Mouse (Mus musculus) MEL (cell line): ENCODE measurements around the gene Gm10031. TPM values are rescaled to one million over a fixed set of nuclear protein-coding genes. Genes with fewer than 3 reads are reported as not detected.
A peak's percentile ranks its signal among the peaks of the same experiment; 100 is the strongest.

Experiments
- DNase-seq: peaks from one replicate; pipeline ENCODE4 v3.0.0; 2011; ENCODE audit warnings: low read depth, low spot score
- H3K27ac ChIP-seq: 2 replicates; pipeline ENCODE4 v1.5.1; 2012; ENCODE audit warnings: low read depth, mild to moderate bottlenecking, control low read depth, low read length, moderate library complexity; ENCODE audit not compliant: control insufficient read depth
- H3K27me3 ChIP-seq, 2 experiments: fragments of 150-350 bp in 1 of 2; sonication (generic) in 1 of 2; 2 replicates each; pipeline ENCODE4 v1.6.1; 2012; ENCODE audit warnings: low read length in 2 of 2, mild to moderate bottlenecking in 2 of 2, improper control_type of control experiment in 1 of 2, moderate library complexity in 1 of 2; ENCODE audit not compliant: insufficient read depth in 2 of 2, control insufficient read depth in 1 of 2
- H3K36me3 ChIP-seq, 2 experiments: 2 replicates each; pipeline ENCODE4 v1.6.1; 2012 to 2014; ENCODE audit warnings: low read length in 2 of 2, improper control_type of control experiment in 1 of 2, inconsistent platforms in 1 of 2, mild to moderate bottlenecking in 1 of 2; ENCODE audit not compliant: insufficient read depth in 2 of 2, control insufficient read depth in 1 of 2
- H3K4me1 ChIP-seq, 2 experiments: fragments of 150-350 bp in 1 of 2; sonication (generic) in 1 of 2; 2 replicates each; pipeline ENCODE4 v1.6.1; 2012; ENCODE audit warnings: low read length in 2 of 2, improper control_type of control experiment in 1 of 2, mild to moderate bottlenecking in 1 of 2; ENCODE audit not compliant: insufficient read depth in 2 of 2, control insufficient read depth in 1 of 2
- H3K4me3 ChIP-seq, 2 experiments: fragments of 150-350 bp in 1 of 2; sonication (generic) in 1 of 2; 2 replicates each; pipeline ENCODE4 v1.5.1; 2012; ENCODE audit warnings: low read depth in 2 of 2, low read length in 2 of 2, mild to moderate bottlenecking in 2 of 2, moderate library complexity in 2 of 2, control low read depth in 1 of 2, improper control_type of control experiment in 1 of 2; ENCODE audit not compliant: control insufficient read depth in 1 of 2, insufficient read depth in 1 of 2
- H3K79me2 ChIP-seq: 2 replicates; pipeline ENCODE4 v1.6.1; 2012; ENCODE audit warnings: mild to moderate bottlenecking, low read length, moderate library complexity; ENCODE audit not compliant: control insufficient read depth, poor library complexity, insufficient read depth
- H3K9ac ChIP-seq: 2 replicates; pipeline ENCODE4 v1.6.1; 2012; ENCODE audit warnings: low read depth, mild to moderate bottlenecking, control low read depth, low read length, moderate library complexity; ENCODE audit not compliant: control insufficient read depth, poor library complexity, severe bottlenecking
- H3K9me3 ChIP-seq: fragments of 150-350 bp; sonication (generic); replicated peaks from 2 replicates; pipeline ENCODE4 v1.6.1; 2012; ENCODE audit warnings: mild to moderate bottlenecking, low read length, improper control_type of control experiment, moderate library complexity; ENCODE audit not compliant: insufficient read depth
- CHD2 ChIP-seq: IDR thresholded peaks from 2 replicates; pipeline ENCODE4 v1.6.1; 2011; ENCODE audit warnings: low read length, improper control_type of control experiment
- CTCF ChIP-seq, 3 experiments: IDR thresholded peaks in 2 of 3; conservative IDR thresholded peaks in 1 of 3; 2 replicates each; pipeline ENCODE4 v1.5.1; 2011 to 2012; ENCODE audit warnings: low read length in 3 of 3, low read depth in 2 of 3, mild to moderate bottlenecking in 2 of 3, improper control_type of control experiment in 1 of 3, inconsistent platforms in 1 of 3, mixed read lengths in 1 of 3, moderate library complexity in 1 of 3; ENCODE audit not compliant: control insufficient read depth in 1 of 3, insufficient read depth in 1 of 3, poor library complexity in 1 of 3, severe bottlenecking in 1 of 3
- ELF1 ChIP-seq: IDR thresholded peaks from 2 replicates; pipeline ENCODE4 v1.6.1; 2014; ENCODE audit warnings: low read depth, mild to moderate bottlenecking, inconsistent platforms, low read length, improper control_type of control experiment, moderate library complexity
- GABPA ChIP-seq: IDR thresholded peaks from 2 replicates; pipeline ENCODE4 v1.6.1; 2012; ENCODE audit warnings: low read depth, mild to moderate bottlenecking, inconsistent platforms, low read length, improper control_type of control experiment, moderate library complexity
- GATA1 ChIP-seq: IDR thresholded peaks from 2 replicates; pipeline ENCODE4 v1.6.1; 2011; ENCODE audit warnings: low read depth, low read length, improper control_type of control experiment
- JUND ChIP-seq: IDR thresholded peaks from 2 replicates; pipeline ENCODE4 v1.6.1; 2011; ENCODE audit warnings: low read depth, mild to moderate bottlenecking, improper control_type of control experiment, low read length
- MAX ChIP-seq: IDR thresholded peaks from 2 replicates; pipeline ENCODE4 v1.6.1; 2011; ENCODE audit warnings: low read length, improper control_type of control experiment
- MAZ ChIP-seq: IDR thresholded peaks from 2 replicates; pipeline ENCODE4 v1.6.1; 2012; ENCODE audit warnings: low read depth, mild to moderate bottlenecking, inconsistent platforms, low read length, improper control_type of control experiment
- MYB ChIP-seq: IDR thresholded peaks from 2 replicates; pipeline ENCODE4 v1.6.1; 2011; ENCODE audit warnings: mild to moderate bottlenecking, low read depth, low read length, improper control_type of control experiment
- NELFE ChIP-seq: IDR thresholded peaks from 2 replicates; pipeline ENCODE4 v1.6.1; 2011; ENCODE audit warnings: low read depth, low read length, improper control_type of control experiment
- POLR2A ChIP-seq, 2 experiments: IDR thresholded peaks; 2 replicates each; pipeline ENCODE4 v1.6.1; 2011 to 2012; ENCODE audit warnings: low read length in 2 of 2, mild to moderate bottlenecking in 2 of 2, control low read depth in 1 of 2, improper control_type of control experiment in 1 of 2, low read depth in 1 of 2, moderate library complexity in 1 of 2; ENCODE audit not compliant: control insufficient read depth in 1 of 2, insufficient read depth in 1 of 2, poor library complexity in 1 of 2
- POLR2AphosphoS5 ChIP-seq: IDR thresholded peaks from 2 replicates; pipeline ENCODE4 v1.6.1; 2012; ENCODE audit warnings: low read depth, borderline replicate concordance, mild to moderate bottlenecking, inconsistent platforms, low read length, moderate library complexity, mixed read lengths
- RAD21 ChIP-seq: IDR thresholded peaks from 2 replicates; pipeline ENCODE4 v1.6.1; 2011; ENCODE audit warnings: mild to moderate bottlenecking, low read depth, low read length, improper control_type of control experiment
- SMC3 ChIP-seq: IDR thresholded peaks from 2 replicates; pipeline ENCODE4 v1.6.1; 2011; ENCODE audit warnings: low read depth, low read length, improper control_type of control experiment
- ZC3H11A ChIP-seq: IDR thresholded peaks from 2 replicates; pipeline ENCODE4 v1.6.1; 2012; ENCODE audit warnings: low read depth, mild to moderate bottlenecking, inconsistent platforms, low read length, improper control_type of control experiment
- ZKSCAN1 ChIP-seq: IDR thresholded peaks from 2 replicates; pipeline ENCODE4 v1.6.1; 2012; ENCODE audit warnings: low read depth, mild to moderate bottlenecking, inconsistent platforms, low read length, improper control_type of control experiment, moderate library complexity
- ZNF384 ChIP-seq: IDR thresholded peaks from 2 replicates; pipeline ENCODE4 v1.6.1; 2012; ENCODE audit warnings: low read depth, mild to moderate bottlenecking, inconsistent platforms, low read length, improper control_type of control experiment
- polyA plus RNA-seq, 2 experiments: library from polyadenylated mRNA; stranded (reverse) in 1 of 2; unstranded in 1 of 2; fragments of >175 nt in 1 of 2; fragments of >200 nt in 1 of 2; gene quantifications; 2 replicates each; pipeline versions ENCODE4 v1.2.1 to v1.2.4; 2012; ENCODE audit warnings: low replicate concordance in 2 of 2, low read depth in 1 of 2; ENCODE audit not compliant: insufficient read length in 2 of 2, insufficient read depth in 1 of 2, missing spikeins in 1 of 2
- total RNA-seq: library from RNA; depleted of rRNA; stranded (reverse); fragments of 300-350 nt; gene quantifications from 2 replicates; pipeline ENCODE4 v1.2.3, GENCODE M21; 2012

Gm10031 gene
- total and polyA plus RNA-seq, 3 experiments, result 10.6 to 15.8 TPM; not detected in 1

GRCm38 (mm10) chr1:156476535-156476934 is 47.3 kb upstream of the Gm10031 start:
- H3K9ac ChIP-seq, result no peak overlapping the region
- no peaks in the 10 kb centered on the region; the same call in 1 of the 2 replicates for H3K79me2 ChIP-seq
- DNase-seq, result no peak
- no peak overlapping the region for H3K27ac ChIP-seq
- peaks cover 2 to 3% of the 10 kb centered on the region in 2 experiments; a peak in 3 of 4 replicates for H3K4me1 ChIP-seq
- H3K27me3 ChIP-seq, result peaks cover 0 to 3% of the 10 kb centered on the region in 2 experiments; a peak in 1 of 4 replicates
- TF ChIP-seq NELFE (no peak), POLR2A (IDR thresholded peaks at IDR 0.05; ENCODE audit: control insufficient read depth in 1 of 2, insufficient read depth in 1 of 2, low read depth in 1 of 2, low read length in 2 of 2, poor library complexity in 1 of 2) (no peak), CTCF (IDR thresholded peaks at IDR 0.05 in 2 of 3, conservative IDR thresholded peaks at IDR 0.05 in 1 of 3; ENCODE audit: control insufficient read depth in 1 of 3, insufficient read depth in 1 of 3, low read depth in 2 of 3, low read length in 3 of 3, poor library complexity in 1 of 3, severe bottlenecking in 1 of 3) (no peak), ZNF384 (no peak), ZKSCAN1 (no peak), GATA1 (no peak), MAX (no peak)
- no peaks in the 10 kb centered on the region for H3K36me3 ChIP-seq
- no peak overlapping the region for H3K4me3 ChIP-seq
- H3K9me3 ChIP-seq, result no peaks in the 10 kb centered on the region

GRCm38 (mm10) chr1:156481826-156482225 is 42.0 kb upstream of the Gm10031 start:
- Histone ChIP-seq H3K4me3 (no peak overlapping the region), H3K36me3 (no peaks in the 10 kb centered on the region), H3K27me3 (no peaks in the 10 kb centered on the region), H3K9me3 (no peaks in the 10 kb centered on the region), H3K27ac (no peak overlapping the region), H3K79me2 (no peaks in the 10 kb centered on the region), H3K4me1 (no peaks in the 10 kb centered on the region), H3K9ac (no peak overlapping the region)
- TF ChIP-seq RAD21 (peak; percentile 5), CTCF (IDR thresholded peaks at IDR 0.05 in 2 of 3, conservative IDR thresholded peaks at IDR 0.05 in 1 of 3; ENCODE audit: control insufficient read depth in 1 of 3, insufficient read depth in 1 of 3, low read depth in 2 of 3, low read length in 3 of 3, poor library complexity in 1 of 3, severe bottlenecking in 1 of 3) (peak in 1 of 3 experiments; percentile 29; a peak in 2 of 6 replicates), SMC3 (peak; percentile 23; the same call in 1 of the 2 replicates), MAZ (no peak)
- no peak for DNase-seq

GRCm38 (mm10) chr1:156487498-156487897 is 36.3 kb upstream of the Gm10031 start:
- H3K4me1 ChIP-seq, result peaks cover 0 to 2% of the 10 kb centered on the region in 2 experiments; a peak in 1 of 4 replicates
- no peak overlapping the region for H3K4me3 ChIP-seq
- H3K27me3 ChIP-seq, result no peaks in the 10 kb centered on the region
- H3K9me3 ChIP-seq, result no peaks in the 10 kb centered on the region
- DNase-seq, result no peak
- no peak for TF ChIP-seq CHD2
- TF ChIP-seq ELF1, result no peak
- TF ChIP-seq ZC3H11A, result peak; percentile 12; the same call in 1 of the 2 replicates
- TF ChIP-seq POLR2AphosphoS5, result no peak
- no peak for TF ChIP-seq JUND
- TF ChIP-seq ZNF384, result no peak
- peak; percentile 56 for TF ChIP-seq SMC3
- TF ChIP-seq POLR2A (IDR thresholded peaks at IDR 0.05; ENCODE audit: control insufficient read depth in 1 of 2, insufficient read depth in 1 of 2, low read depth in 1 of 2, low read length in 2 of 2, poor library complexity in 1 of 2), result no peak
- TF ChIP-seq CTCF (IDR thresholded peaks at IDR 0.05 in 2 of 3, conservative IDR thresholded peaks at IDR 0.05 in 1 of 3; ENCODE audit: control insufficient read depth in 1 of 3, insufficient read depth in 1 of 3, low read depth in 2 of 3, low read length in 3 of 3, poor library complexity in 1 of 3, severe bottlenecking in 1 of 3), result peak; percentile 22 to 44 (median 28); a peak in 5 of 6 replicates
- no peak for TF ChIP-seq MYB
- no peak for TF ChIP-seq GABPA
- H3K36me3 ChIP-seq, result peaks cover 0 to 5% of the 10 kb centered on the region in 2 experiments; a peak in 2 of 4 replicates
- H3K9ac ChIP-seq, result no peak overlapping the region
- no peak overlapping the region for H3K27ac ChIP-seq
- no peaks in the 10 kb centered on the region for H3K79me2 ChIP-seq
